Mouse (Mus musculus): Measurements from ENCODE around the gene Nat14. TPM values are rescaled to one million over a fixed set of nuclear protein-coding genes. Genes with fewer than 3 reads are reported as not detected.

Gene Nat14
- polyA plus RNA-seq, 1 experiment from 2014 or later, result 0.37 TPM

DNA sequence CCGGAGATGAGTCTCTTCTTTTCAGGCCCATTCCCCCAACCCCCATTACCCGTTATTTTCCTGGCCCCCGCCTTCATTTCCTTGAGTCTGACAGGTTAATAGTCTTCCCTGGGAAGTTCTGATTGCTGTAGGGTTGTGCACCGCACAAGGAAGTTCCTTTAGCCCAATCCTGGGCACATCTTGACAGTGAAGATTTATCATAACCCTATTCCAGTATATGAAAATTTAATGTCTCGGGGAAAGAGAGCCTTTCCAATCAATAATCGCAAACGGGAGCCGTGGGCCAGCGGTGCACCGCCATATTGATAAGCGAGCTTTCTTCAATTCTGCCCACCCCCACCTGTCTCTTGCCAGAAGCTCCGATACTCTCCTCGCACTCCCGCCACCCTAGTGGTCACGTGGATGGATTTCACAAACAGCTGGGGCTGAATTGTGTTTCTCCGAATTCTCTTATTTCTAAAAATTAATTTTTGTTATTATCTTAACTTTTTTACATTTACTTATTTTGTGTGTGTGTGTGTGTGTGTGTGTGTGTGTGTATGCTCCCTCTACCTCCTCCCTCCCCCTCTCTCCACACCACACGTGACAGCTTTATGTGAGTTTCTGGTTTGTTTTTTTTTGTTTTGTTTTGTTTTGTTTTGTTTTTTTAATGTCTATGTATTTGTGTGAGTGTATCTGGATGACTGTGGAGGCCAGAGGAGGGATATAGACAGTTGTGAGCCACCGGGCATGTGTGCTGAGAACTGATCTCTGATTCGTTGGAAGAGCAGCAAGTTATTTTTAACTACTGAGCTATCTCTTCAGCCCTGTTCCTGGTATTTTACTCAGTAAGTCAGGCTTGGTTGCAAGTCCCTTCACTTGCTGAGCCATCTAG lies 21.9 kb upstream of the Nat14 start:
- peak overlapping the region; percentile 52; the same call in 1 of the 2 replicates for H3K27ac ChIP-seq (ENCODE audit: low read length)
- 0 out of 2 replicates have a peak, but pooled peaks cover 2% of the 10 kb centered on the region for H3K9me3 ChIP-seq (replicated peaks; ENCODE audit: control insufficient read depth, low read length)
- no peaks in the 10 kb centered on the region for H3K27me3 ChIP-seq (ENCODE audit: control insufficient read depth, insufficient read depth, low read depth, low read length)
- peak; percentile 69 for ATAC-seq (ENCODE audit: low read depth)
- H3K4me2 ChIP-seq (ENCODE audit: low read depth, low read length), result peak overlapping the region; percentile 62
- peak overlapping the region; percentile 33 for H3K4me3 ChIP-seq (ENCODE audit: low read depth, low read length)
- H3K4me1 ChIP-seq (ENCODE audit: control insufficient read depth, low read depth, low read length), result peaks cover 12% of the 10 kb centered on the region
- H3K36me3 ChIP-seq (ENCODE audit: control insufficient read depth, insufficient read depth), result no peaks in the 10 kb centered on the region
- peak overlapping the region; percentile 41 for H3K9ac ChIP-seq (ENCODE audit: low read depth, low read length)
- 7% methylated on average over 19 of the region's 19 CpGs for WGBS (ENCODE audit: insufficient replicate concordance)

DNA sequence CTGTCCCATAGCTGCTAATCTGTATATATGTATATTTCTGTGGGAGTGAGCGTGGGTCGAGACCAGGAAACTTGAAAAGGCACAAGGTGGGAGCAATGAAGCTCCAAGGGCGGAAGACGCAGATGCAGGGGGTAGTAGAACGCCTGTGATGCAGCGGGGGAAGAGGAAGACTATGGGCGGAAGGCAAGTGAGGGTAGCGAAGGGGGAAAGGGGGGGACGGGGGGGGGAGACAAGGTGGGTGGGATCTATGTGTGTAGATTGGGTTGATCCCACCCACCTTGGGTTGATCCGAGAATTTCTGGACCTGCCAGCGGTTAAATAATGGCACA lies 21.3 kb upstream of the Nat14 start:
- Histone ChIP-seq H3K4me2 (ENCODE audit: low read depth, low read length) (peak overlapping the region; percentile 62), H3K4me1 (ENCODE audit: control insufficient read depth, low read depth, low read length) (peaks cover 12% of the 10 kb centered on the region), H3K9ac (ENCODE audit: low read depth, low read length) (peak overlapping the region; percentile 41), H3K4me3 (ENCODE audit: low read depth, low read length) (peak overlapping the region; percentile 33), H3K9me3 (replicated peaks; ENCODE audit: control insufficient read depth, low read length) (0 out of 2 replicates have a peak, but pooled peaks cover 2% of the 10 kb centered on the region), H3K27me3 (ENCODE audit: control insufficient read depth, insufficient read depth, low read depth, low read length) (no peaks in the 10 kb centered on the region), H3K27ac (ENCODE audit: low read length) (peak overlapping the region; percentile 52; the same call in 1 of the 2 replicates), H3K36me3 (ENCODE audit: control insufficient read depth, insufficient read depth) (no peaks in the 10 kb centered on the region)
- ATAC-seq (ENCODE audit: low read depth), result no peak
- WGBS (ENCODE audit: insufficient replicate concordance), result 21% methylated on average over 11 of the region's 11 CpGs

GRCm38 (mm10) chr7:4901171-4901570 lies 20.7 kb upstream of the Nat14 start:
- H3K36me3 ChIP-seq (ENCODE audit: control insufficient read depth, insufficient read depth), result no peaks in the 10 kb centered on the region
- no peak overlapping the region for H3K4me2 ChIP-seq (ENCODE audit: low read depth, low read length)
- 61% methylated on average over 8 of the region's 8 CpGs for WGBS (ENCODE audit: insufficient replicate concordance)
- H3K9me3 ChIP-seq (replicated peaks; ENCODE audit: control insufficient read depth, low read length), result 0 out of 2 replicates have a peak, but pooled peaks cover 2% of the 10 kb centered on the region
- H3K27me3 ChIP-seq (ENCODE audit: control insufficient read depth, insufficient read depth, low read depth, low read length), result no peaks in the 10 kb centered on the region
- no peak overlapping the region for H3K9ac ChIP-seq (ENCODE audit: low read depth, low read length)
- peaks cover 12% of the 10 kb centered on the region for H3K4me1 ChIP-seq (ENCODE audit: control insufficient read depth, low read depth, low read length)
- no peak overlapping the region for H3K4me3 ChIP-seq (ENCODE audit: low read depth, low read length)
- no peak for ATAC-seq (ENCODE audit: low read depth)
- H3K27ac ChIP-seq (ENCODE audit: low read length), result no peak overlapping the region

- H3K27me3 ChIP-seq (ENCODE audit: control insufficient read depth, insufficient read depth, low read depth, low read length), result no peaks in the 10 kb centered on the region
- H3K36me3 ChIP-seq (ENCODE audit: control insufficient read depth, insufficient read depth), result no peaks in the 10 kb centered on the region
- no peak overlapping the region for H3K4me3 ChIP-seq (ENCODE audit: low read depth, low read length)
- no peak overlapping the region for H3K27ac ChIP-seq (ENCODE audit: low read length)
- WGBS (ENCODE audit: insufficient replicate concordance), result 63% methylated on average over 9 of the region's 9 CpGs
- peaks cover 12% of the 10 kb centered on the region for H3K4me1 ChIP-seq (ENCODE audit: control insufficient read depth, low read depth, low read length)
- H3K9ac ChIP-seq (ENCODE audit: low read depth, low read length), result no peak overlapping the region
- H3K9me3 ChIP-seq (replicated peaks; ENCODE audit: control insufficient read depth, low read length), result 0 out of 2 replicates have a peak, but pooled peaks cover 2% of the 10 kb centered on the region
- no peak for ATAC-seq (ENCODE audit: low read depth)
- H3K4me2 ChIP-seq (ENCODE audit: low read depth, low read length), result no peak overlapping the region
Observed at GRCm38 (mm10) chr7:4902404-4902803, 19.4 kb upstream of the Nat14 start.

DNA sequence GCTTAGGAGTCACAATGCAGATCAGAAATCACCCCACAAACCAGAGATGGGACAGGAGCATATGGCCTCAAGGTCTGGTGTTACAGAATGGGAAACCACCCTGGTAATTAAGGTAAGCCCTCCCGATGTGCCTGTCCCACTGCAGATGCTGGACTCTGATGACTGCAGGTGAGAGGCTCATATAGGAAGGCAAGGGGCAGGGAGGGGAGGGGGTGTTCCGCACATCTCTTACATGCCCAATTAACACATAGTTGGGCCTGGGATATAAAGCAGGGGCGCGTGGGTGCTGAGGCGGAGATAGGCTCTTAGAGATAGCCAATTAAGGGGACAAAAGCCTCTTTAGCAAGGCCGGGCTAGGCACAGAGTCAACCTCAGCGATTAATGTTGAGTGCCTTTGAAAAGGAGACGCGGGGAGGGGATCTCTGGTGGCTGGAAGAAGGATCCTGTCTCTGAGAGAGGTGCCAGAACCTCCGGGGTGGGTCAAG lies 15.3 kb upstream of the Nat14 start, which contains the start of gene Gm36210:
Gm36210 (minus strand) TSS at position 51 of the 485 bp plus-strand sequence.
- WGBS (ENCODE audit: insufficient replicate concordance), result 65% methylated on average over 10 of the region's 10 CpGs
- Histone ChIP-seq H3K4me2 (ENCODE audit: low read depth, low read length) (no peak within 1 kb of the TSS), H3K4me1 (ENCODE audit: control insufficient read depth, low read depth, low read length) (no peaks in the 10 kb centered on the region), H3K9me3 (replicated peaks; ENCODE audit: control insufficient read depth, low read length) (no peaks in the 10 kb centered on the region), H3K27me3 (ENCODE audit: control insufficient read depth, insufficient read depth, low read depth, low read length) (no peaks in the 10 kb centered on the region), H3K9ac (ENCODE audit: low read depth, low read length) (no peak within 1 kb of the TSS), H3K27ac (ENCODE audit: low read length) (no peak within 1 kb of the TSS), H3K36me3 (ENCODE audit: control insufficient read depth, insufficient read depth) (no peaks in the 10 kb centered on the region), H3K4me3 (ENCODE audit: low read depth, low read length) (no peak within 1 kb of the TSS)
- ATAC-seq (ENCODE audit: low read depth), result no peak

DNA sequence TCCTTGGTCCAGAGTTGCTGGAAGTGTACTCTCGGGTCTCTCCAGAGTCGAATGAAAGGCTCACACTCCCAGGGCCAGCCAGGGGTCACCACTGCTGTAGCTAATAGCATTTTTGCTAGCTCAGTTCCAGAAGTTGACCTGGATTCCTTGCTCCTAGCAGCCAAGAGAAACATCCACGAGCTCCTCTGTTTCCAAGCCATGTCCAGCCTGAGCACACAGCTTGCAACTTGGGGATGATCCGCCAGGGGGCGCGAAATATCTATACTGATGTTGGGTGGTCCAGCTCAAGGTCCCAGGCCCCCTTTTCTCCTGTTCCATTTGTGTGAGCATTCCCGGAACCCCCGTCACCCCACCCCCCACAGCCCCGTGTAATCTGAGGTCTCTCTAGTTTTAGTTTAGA lies 10.3 kb upstream of the Nat14 start:
- H3K4me3 ChIP-seq (ENCODE audit: low read depth, low read length), result no peak overlapping the region
- H3K9me3 ChIP-seq (replicated peaks; ENCODE audit: control insufficient read depth, low read length), result no peaks in the 10 kb centered on the region
- no peaks in the 10 kb centered on the region for H3K36me3 ChIP-seq (ENCODE audit: control insufficient read depth, insufficient read depth)
- WGBS (ENCODE audit: insufficient replicate concordance), result 32% methylated on average over 9 of the region's 9 CpGs
- H3K9ac ChIP-seq (ENCODE audit: low read depth, low read length), result no peak overlapping the region
- H3K27me3 ChIP-seq (ENCODE audit: control insufficient read depth, insufficient read depth, low read depth, low read length), result no peaks in the 10 kb centered on the region
- H3K27ac ChIP-seq (ENCODE audit: low read length), result no peak overlapping the region
- H3K4me1 ChIP-seq (ENCODE audit: control insufficient read depth, low read depth, low read length), result peaks cover 11% of the 10 kb centered on the region
- no peak overlapping the region for H3K4me2 ChIP-seq (ENCODE audit: low read depth, low read length)
- ATAC-seq (ENCODE audit: low read depth), result no peak

DNA sequence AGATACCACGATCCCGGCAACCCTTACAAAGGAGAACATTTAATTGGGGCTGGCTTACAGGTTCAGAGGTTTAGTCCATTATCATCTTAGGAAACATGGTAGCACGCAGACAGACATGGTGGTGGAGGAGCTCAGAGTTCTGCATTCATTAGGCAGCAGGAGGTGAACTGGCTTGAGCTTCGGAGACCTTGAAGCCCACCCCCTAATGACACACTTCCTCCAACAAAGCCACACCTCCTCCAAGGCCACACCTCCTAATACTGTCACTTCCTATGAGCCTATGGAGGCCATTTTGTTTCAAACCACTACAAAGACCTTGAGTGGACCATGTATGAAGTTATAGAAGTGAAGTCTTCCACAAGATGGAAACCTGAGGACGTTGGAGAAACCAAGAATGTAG lies 9.6 kb upstream of the Nat14 start:
- no peaks in the 10 kb centered on the region for H3K36me3 ChIP-seq (ENCODE audit: control insufficient read depth, insufficient read depth)
- no peak for ATAC-seq (ENCODE audit: low read depth)
- H3K27ac ChIP-seq (ENCODE audit: low read length), result no peak overlapping the region
- WGBS (ENCODE audit: insufficient replicate concordance), result 54% methylated on average over 5 of the region's 5 CpGs
- no peak overlapping the region for H3K4me2 ChIP-seq (ENCODE audit: low read depth, low read length)
- H3K9ac ChIP-seq (ENCODE audit: low read depth, low read length), result no peak overlapping the region
- H3K9me3 ChIP-seq (replicated peaks; ENCODE audit: control insufficient read depth, low read length), result no peaks in the 10 kb centered on the region
- H3K27me3 ChIP-seq (ENCODE audit: control insufficient read depth, insufficient read depth, low read depth, low read length), result no peaks in the 10 kb centered on the region
- no peak overlapping the region for H3K4me3 ChIP-seq (ENCODE audit: low read depth, low read length)
- peaks cover 17% of the 10 kb centered on the region for H3K4me1 ChIP-seq (ENCODE audit: control insufficient read depth, low read depth, low read length)

- Histone ChIP-seq H3K4me3 (ENCODE audit: low read depth, low read length) (peak within 1 kb of the TSS; percentile 85), H3K9me3 (replicated peaks; ENCODE audit: control insufficient read depth, low read length) (no peaks in the 10 kb centered on the region), H3K27ac (ENCODE audit: low read length) (peak within 1 kb of the TSS; percentile 90), H3K27me3 (ENCODE audit: control insufficient read depth, insufficient read depth, low read depth, low read length) (no peaks in the 10 kb centered on the region), H3K9ac (ENCODE audit: low read depth, low read length) (peak within 1 kb of the TSS; percentile 91), H3K4me2 (ENCODE audit: low read depth, low read length) (peak within 1 kb of the TSS; percentile 77), H3K36me3 (ENCODE audit: control insufficient read depth, insufficient read depth) (peaks cover 23% of the 10 kb centered on the region), H3K4me1 (ENCODE audit: control insufficient read depth, low read depth, low read length) (peaks cover 17% of the 10 kb centered on the region)
- ATAC-seq (ENCODE audit: low read depth), result peak; percentile 91
- under 1% methylated on average over 51 of the region's 56 CpGs for WGBS (ENCODE audit: insufficient replicate concordance)
Observed at GRCm38 (mm10) chr7:4915007-4915665, 6.7 kb upstream of the Nat14 start, which contains the start of gene Zfp628. Gene Zfp628 (plus strand): TSS chr7:4915217.

Data from liver, embryonic 16.5 days (tissue).